Comparison of ENCODE assay signal across 10 mouse cellular contexts in the genomic region with DNA sequence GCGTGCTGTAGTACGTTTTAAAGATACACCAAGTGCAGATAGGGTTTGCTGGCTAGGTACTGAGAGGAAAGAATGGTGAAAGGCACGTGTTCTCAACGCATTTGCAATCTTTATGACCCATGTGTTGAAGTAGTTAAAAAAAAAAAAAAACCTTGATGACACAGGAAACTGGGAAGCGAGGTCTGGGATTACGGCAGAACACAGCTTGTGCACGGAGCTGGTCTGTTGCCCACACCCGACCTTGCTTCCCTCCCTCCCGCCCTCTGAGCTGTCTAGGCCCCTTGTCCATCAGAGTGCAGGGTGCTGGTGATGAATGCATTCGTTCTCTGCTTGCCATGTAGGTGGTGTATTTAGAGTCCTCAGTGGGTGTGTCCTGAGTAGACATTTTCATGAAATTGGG. TPM values are rescaled to one million over a fixed set of nuclear protein-coding genes. Genes with fewer than 3 reads are reported as not detected.
A peak's percentile ranks its signal among the peaks of the same experiment; 100 is the strongest.
DNase-seq lines count a peak whose midpoint lies in the region; ATAC-seq and TF ChIP-seq lines count a peak whose summit lies in the region.
"Had no signal": no experiment of that assay in that cellular context is flagged by ENCODE, and none has a peak within 500 bp of the region (broad histone marks: within the 10 kb centered on the region; RNA-seq: fewer than 3 reads in every experiment).

No protein-coding gene starts in this region.

- H3K4me1 ChIP-seq in heart, embryonic 12.5 days (replicated peaks): peaks cover 29% of the 10 kb centered on the region
- no peaks in the 10 kb centered on the region for H3K4me1 ChIP-seq in heart, adult 2 months (ENCODE audit: control insufficient read depth, insufficient read depth, low read length)
- H3K4me1 ChIP-seq in kidney, postnatal 0 days (replicated peaks; ENCODE audit: insufficient read depth, low read length): peaks cover 8% of the 10 kb centered on the region; the same call in 1 of the 2 replicates
- H3K4me1 ChIP-seq in MEL (ENCODE audit: control insufficient read depth in 1 of 2, insufficient read depth in 2 of 2, low read length in 2 of 2): no peaks in the 10 kb centered on the region
- H3K4me1 ChIP-seq in intestine, embryonic 16.5 days (ENCODE audit: control insufficient read depth, insufficient read depth, low read length): peaks cover 15% of the 10 kb centered on the region

- peak overlapping the region; percentile 21; the same call in 1 of the 2 replicates for H3K4me2 ChIP-seq in heart, embryonic 12.5 days
- peak overlapping the region; percentile 18; the same call in 1 of the 2 replicates for H3K4me2 ChIP-seq in kidney, postnatal 0 days (ENCODE audit: low read length)
- peak overlapping the region; percentile 36 for H3K4me2 ChIP-seq in intestine, embryonic 16.5 days (ENCODE audit: low read depth, low read length)
- H3K4me2 ChIP-seq: embryonic facial prominence, embryonic 13.5 days; hindbrain, embryonic 15.5 days had no signal

- H3K36me3 ChIP-seq in heart, embryonic 12.5 days: no peaks in the 10 kb centered on the region
- H3K36me3 ChIP-seq in heart, adult 2 months (ENCODE audit: control insufficient read depth, insufficient read depth, low read length): no peaks in the 10 kb centered on the region
- H3K36me3 ChIP-seq in kidney, postnatal 0 days (ENCODE audit: insufficient read depth, low read length): no peaks in the 10 kb centered on the region
- peaks cover 0 to 4% of the 10 kb centered on the region in 2 experiments; a peak in 2 of 4 replicates for H3K36me3 ChIP-seq in MEL (ENCODE audit: control insufficient read depth in 1 of 2, insufficient read depth in 2 of 2, low read length in 2 of 2)
- H3K36me3 ChIP-seq in intestine, embryonic 16.5 days (ENCODE audit: control insufficient read depth, insufficient read depth, low read length): no peaks in the 10 kb centered on the region
- H3K36me3 ChIP-seq: embryonic facial prominence, embryonic 13.5 days; hindbrain, embryonic 15.5 days had no signal

- H3K79me2 ChIP-seq in heart, adult 2 months (replicated peaks; ENCODE audit: control insufficient read depth, insufficient read depth, low read length): no peaks in the 10 kb centered on the region
- H3K79me2 ChIP-seq in MEL (ENCODE audit: control insufficient read depth, insufficient read depth, low read length, poor library complexity): no peaks in the 10 kb centered on the region; the same call in 1 of the 2 replicates

- intact Hi-C loops in heart, adult 2 months (cut with DNase I): loop anchor here (1.0 to 10.0 kb wide), 3 partner anchors 311 to 454 kb away; no protein-coding TSS in a partner anchor
- intact Hi-C loops in gastrocnemius, postnatal 14 days (cut with DNase I; ENCODE audit: low total_unique reads): loop anchor here (2.0 to 5.0 kb wide), 2 partner anchors 423 to 454 kb away; no protein-coding TSS in a partner anchor

- TF ChIP-seq EP300 in heart, adult 2 months (IDR thresholded peaks at IDR 0.05; ENCODE audit: insufficient read depth, low read depth, low read length): no peak
- TF ChIP-seq EP300 in MEL (IDR thresholded peaks at IDR 0.05; ENCODE audit: low read depth in 1 of 2, low read length in 2 of 2): no peak

- ATAC-seq in heart, embryonic 12.5 days (ENCODE audit: insufficient number of reproducible peaks, low FRiP score): no peak
- no peak for ATAC-seq in kidney, postnatal 0 days (replicated peaks; ENCODE audit: low FRiP score, low read depth)
- peak; percentile 5; the same call in 1 of the 2 replicates for ATAC-seq in intestine, embryonic 16.5 days
- ATAC-seq: activated CD4-positive, CD25-positive, alpha-beta regulatory T cell, adult 4 months had no signal

- no peaks in the 10 kb centered on the region for H3K27me3 ChIP-seq in heart, embryonic 12.5 days (replicated peaks)
- H3K27me3 ChIP-seq in heart, adult 2 months (ENCODE audit: control insufficient read depth, insufficient read depth, low read length): no peaks in the 10 kb centered on the region
- H3K27me3 ChIP-seq in kidney, postnatal 0 days (ENCODE audit: insufficient read depth, low read length): no peaks in the 10 kb centered on the region
- H3K27me3 ChIP-seq in MEL (ENCODE audit: control insufficient read depth in 1 of 2, insufficient read depth in 2 of 2, low read length in 2 of 2): no peaks in the 10 kb centered on the region
- no peaks in the 10 kb centered on the region for H3K27me3 ChIP-seq in intestine, embryonic 16.5 days (replicated peaks; ENCODE audit: control insufficient read depth, insufficient read depth, low read length)
- H3K27me3 ChIP-seq: embryonic facial prominence, embryonic 13.5 days; hindbrain, embryonic 15.5 days had no signal

- no peak for TF ChIP-seq CTCF in heart, adult 2 months (IDR thresholded peaks at IDR 0.05)
- TF ChIP-seq CTCF in kidney, postnatal 0 days (IDR thresholded peaks at IDR 0.05; ENCODE audit: low read depth): no peak
- TF ChIP-seq CTCF in MEL (IDR thresholded peaks at IDR 0.05 in 2 of 3, conservative IDR thresholded peaks at IDR 0.05 in 1 of 3; ENCODE audit: control insufficient read depth in 1 of 3, insufficient read depth in 1 of 3, low read depth in 2 of 3, low read length in 3 of 3, poor library complexity in 1 of 3, severe bottlenecking in 1 of 3): no peak

- WGBS in heart, embryonic 12.5 days: 19% methylated on average over 10 of the region's 10 CpGs
- WGBS in heart, adult 2 months: 21% methylated on average over 10 of the region's 10 CpGs
- 8% methylated on average over 10 of the region's 10 CpGs for WGBS in kidney, postnatal 0 days
- WGBS in intestine, embryonic 16.5 days: 28% methylated on average over 10 of the region's 10 CpGs

- H3K9me3 ChIP-seq in heart, embryonic 12.5 days (replicated peaks): no peaks in the 10 kb centered on the region
- no peaks in the 10 kb centered on the region for H3K9me3 ChIP-seq in kidney, postnatal 0 days (replicated peaks; ENCODE audit: low read length)
- H3K9me3 ChIP-seq in MEL (replicated peaks; ENCODE audit: insufficient read depth, low read length): no peaks in the 10 kb centered on the region
- no peaks in the 10 kb centered on the region for H3K9me3 ChIP-seq in intestine, embryonic 16.5 days (ENCODE audit: control insufficient read depth, low read length)
- H3K9me3 ChIP-seq: embryonic facial prominence, embryonic 13.5 days; hindbrain, embryonic 15.5 days had no signal

- H3K27ac ChIP-seq in heart, embryonic 12.5 days (ENCODE audit: poor library complexity, severe bottlenecking): no peak overlapping the region
- no peak overlapping the region for H3K27ac ChIP-seq in heart, adult 2 months
- H3K27ac ChIP-seq in kidney, postnatal 0 days: no peak overlapping the region
- H3K27ac ChIP-seq in MEL (ENCODE audit: control insufficient read depth, low read depth, low read length): no peak overlapping the region
- peak overlapping the region; percentile 61; the same call in 1 of the 2 replicates for H3K27ac ChIP-seq in intestine, embryonic 16.5 days (ENCODE audit: low read length)
- H3K27ac ChIP-seq: embryonic facial prominence, embryonic 13.5 days; hindbrain, embryonic 15.5 days had no signal

- H3K9ac ChIP-seq in heart, embryonic 12.5 days: no peak overlapping the region
- no peak overlapping the region for H3K9ac ChIP-seq in heart, adult 2 months (ENCODE audit: low read depth, low read length)
- no peak overlapping the region for H3K9ac ChIP-seq in kidney, postnatal 0 days (ENCODE audit: low read depth, low read length)
- H3K9ac ChIP-seq in MEL (ENCODE audit: control insufficient read depth, low read depth, low read length, poor library complexity, severe bottlenecking): no peak overlapping the region
- 0 out of 2 replicates have a peak overlapping the region, but pooled peaks have one; percentile 10 for H3K9ac ChIP-seq in intestine, embryonic 16.5 days (ENCODE audit: low read depth, low read length)
- H3K9ac ChIP-seq: embryonic facial prominence, embryonic 13.5 days; hindbrain, embryonic 15.5 days had no signal

- no peak for DNase-seq in heart, adult 2 months
- DNase-seq in kidney, postnatal 0 days (ENCODE audit: low spot score): no peak
- DNase-seq in kidney, adult 11 months: no peak
- DNase-seq in MEL (ENCODE audit: low read depth, low spot score): peak; percentile 20
- no peak for DNase-seq in gastrocnemius, postnatal 14 days

- no peak overlapping the region for H3K4me3 ChIP-seq in heart, embryonic 12.5 days
- no peak overlapping the region for H3K4me3 ChIP-seq in heart, adult 2 months
- no peak overlapping the region for H3K4me3 ChIP-seq in kidney, postnatal 0 days (replicated peaks; ENCODE audit: low read depth, low read length)
- no peak overlapping the region for H3K4me3 ChIP-seq in MEL (ENCODE audit: control insufficient read depth in 1 of 2, insufficient read depth in 1 of 2, low read depth in 2 of 2, low read length in 2 of 2)
- H3K4me3 ChIP-seq in intestine, embryonic 16.5 days (ENCODE audit: low read length): no peak overlapping the region
- H3K4me3 ChIP-seq: embryonic facial prominence, embryonic 13.5 days; hindbrain, embryonic 15.5 days had no signal

- TF ChIP-seq POLR2A in heart, adult 2 months (IDR thresholded peaks at IDR 0.05; ENCODE audit: insufficient read depth, low read depth, low read length): no peak
- no peak for TF ChIP-seq POLR2A in MEL (IDR thresholded peaks at IDR 0.05; ENCODE audit: control insufficient read depth in 1 of 2, insufficient read depth in 1 of 2, low read depth in 1 of 2, low read length in 2 of 2, poor library complexity in 1 of 2)

- no peak for TF ChIP-seq RAD21 in MEL (IDR thresholded peaks at IDR 0.05; ENCODE audit: low read depth, low read length)

RNA-seq across cellular contexts. Expression of a gene that starts 2.4 kb away (rescaled TPM):
- 19.8 and 24.6 TPM in 2 replicates for polyA plus RNA-seq in heart, embryonic 12.5 days (2016; fragmentation: Nextera tagmentation; extraction: Ambion mirVana)
- total RNA-seq in heart, adult 2 months (2021): 10 to 100 TPM; 13.4 to 16.2 TPM
- 8.4 and 16.8 TPM in 2 replicates for polyA plus RNA-seq in heart, adult 2 months (2012; rRNA removed)
- polyA plus RNA-seq in kidney, postnatal 0 days (2015; fragmentation: Nextera tagmentation; extraction: Ambion mirVana): 25.3 and 29.5 TPM in 2 replicates
- 0.27 and 0.39 TPM in 2 replicates for total RNA-seq in MEL (2012; rRNA removed)
- 1 to 10 TPM in 1 of 2 experiments, not detected in 1; 3.4 TPM for polyA plus RNA-seq in MEL (2012; ENCODE audit: insufficient read depth in 1 of 2, insufficient read length in 2 of 2, low read depth in 1 of 2, low replicate concordance in 2 of 2, missing spikeins in 1 of 2)
- 31.9 and 32.2 TPM in 2 replicates for polyA plus RNA-seq in intestine, embryonic 16.5 days (2015; fragmentation: Nextera tagmentation; extraction: Ambion mirVana)
- 1 to 10 TPM; 6.2 to 6.4 TPM for total RNA-seq in gastrocnemius, postnatal 14 days (2021)

RNA-seq across cellular contexts. Expression of a gene that starts 30.7 kb away (rescaled TPM):
- 166 and 167 TPM in 2 replicates for polyA plus RNA-seq in heart, embryonic 12.5 days (2016; fragmentation: Nextera tagmentation; extraction: Ambion mirVana)
- 10 to 100 TPM; 66.6 to 66.7 TPM for total RNA-seq in heart, adult 2 months (2021)
- 10.5 and 21.2 TPM in 2 replicates for polyA plus RNA-seq in heart, adult 2 months (2012; rRNA removed)
- 171 and 174 TPM in 2 replicates for polyA plus RNA-seq in kidney, postnatal 0 days (2015; fragmentation: Nextera tagmentation; extraction: Ambion mirVana)
- 183 and 220 TPM in 2 replicates for total RNA-seq in MEL (2012; rRNA removed)
- 100 to 1,000 TPM; 296 to 591 TPM for polyA plus RNA-seq in MEL (2012; ENCODE audit: insufficient read depth in 1 of 2, insufficient read length in 2 of 2, low read depth in 1 of 2, low replicate concordance in 2 of 2, missing spikeins in 1 of 2)
- 118 and 140 TPM in 2 replicates for polyA plus RNA-seq in intestine, embryonic 16.5 days (2015; fragmentation: Nextera tagmentation; extraction: Ambion mirVana)
- 10 to 100 TPM; 43.8 to 49.0 TPM for total RNA-seq in gastrocnemius, postnatal 14 days (2021)
